Mouse (Mus musculus) layer of hippocampus, postnatal 36 days (tissue): ENCODE measurements around the gene Cep41. TPM values are rescaled to one million over a fixed set of nuclear protein-coding genes. Genes with fewer than 3 reads are reported as not detected.

Experiments
- DNase-seq, 2 experiments: peaks; one replicate each; pipeline ENCODE4 v3.0.0; 2022
- total RNA-seq, 2 experiments: library from RNA; stranded (reverse); gene quantifications; 2 replicates each; pipeline ENCODE4 v1.2.3; 2021

Gene Cep41
- total RNA-seq, 2 experiments from 2014 or later = 6.7 to 6.8 TPM

GRCm38 (mm10) chr6:30673764-30674561 lies 19.6 kb downstream of the Cep41 start:
- DNase-seq = no peak

GRCm38 (mm10) chr6:30671696-30672095 lies 21.9 kb downstream of the Cep41 start:
- DNase-seq = no peak

GRCm38 (mm10) chr6:30667585-30667984 lies 26.0 kb downstream of the Cep41 start:
- DNase-seq = no peak

- no peak for DNase-seq
Observed at GRCm38 (mm10) chr6:30666043-30666442, 27.5 kb downstream of the Cep41 start.

- DNase-seq = no peak
Observed at GRCm38 (mm10) chr6:30665296-30665695, 28.3 kb downstream of the Cep41 start.

- no peak for DNase-seq
Observed at GRCm38 (mm10) chr6:30664776-30665175, 28.8 kb downstream of the Cep41 start.

- DNase-seq = no peak
Observed at GRCm38 (mm10) chr6:30658619-30659018, 34.9 kb downstream of the Cep41 start.

- no peak for DNase-seq
Observed at GRCm38 (mm10) chr6:30657279-30657678, 36.3 kb downstream of the Cep41 start.

GRCm38 (mm10) chr6:30654932-30655331 lies 38.6 kb downstream of the Cep41 start:
- no peak for DNase-seq

GRCm38 (mm10) chr6:30654402-30654859 lies 39.1 kb downstream of the Cep41 start:
- DNase-seq = no peak

GRCm38 (mm10) chr6:30653518-30653917 lies 40.0 kb downstream of the Cep41 start:
- DNase-seq = no peak

- no peak for DNase-seq
Observed at GRCm38 (mm10) chr6:30652425-30653188, 40.9 kb downstream of the Cep41 start.

GRCm38 (mm10) chr6:30649651-30650296 lies 43.8 kb downstream of the Cep41 start:
- DNase-seq = no peak

GRCm38 (mm10) chr6:30645379-30645778 lies 48.2 kb downstream of the Cep41 start:
- no peak for DNase-seq

GRCm38 (mm10) chr6:30644462-30644861 lies 49.1 kb downstream of the Cep41 start:
- DNase-seq = no peak

GRCm38 (mm10) chr6:30643694-30644460 lies 49.7 kb downstream of the Cep41 start:
- no peak for DNase-seq

GRCm38 (mm10) chr6:30638674-30639268 lies 54.8 kb downstream of the Cep41 start, which contains the start of gene Cpa1:
Gene Cpa1 (plus strand): TSS chr6:30639218.
- no peak for DNase-seq

- no peak for DNase-seq
Observed at GRCm38 (mm10) chr6:30636186-30636842, 57.2 kb downstream of the Cep41 start.

GRCm38 (mm10) chr6:30635361-30635862 lies 58.1 kb downstream of the Cep41 start:
- no peak for DNase-seq

GRCm38 (mm10) chr6:30629989-30630388 lies 63.6 kb downstream of the Cep41 start:
- DNase-seq = no peak

- peak; percentile 30 to 51 for DNase-seq
Observed at GRCm38 (mm10) chr6:30628152-30628551, 65.4 kb downstream of the Cep41 start.
